ENCODE assay signal across 8 mouse cellular contexts in the genomic region with DNA sequence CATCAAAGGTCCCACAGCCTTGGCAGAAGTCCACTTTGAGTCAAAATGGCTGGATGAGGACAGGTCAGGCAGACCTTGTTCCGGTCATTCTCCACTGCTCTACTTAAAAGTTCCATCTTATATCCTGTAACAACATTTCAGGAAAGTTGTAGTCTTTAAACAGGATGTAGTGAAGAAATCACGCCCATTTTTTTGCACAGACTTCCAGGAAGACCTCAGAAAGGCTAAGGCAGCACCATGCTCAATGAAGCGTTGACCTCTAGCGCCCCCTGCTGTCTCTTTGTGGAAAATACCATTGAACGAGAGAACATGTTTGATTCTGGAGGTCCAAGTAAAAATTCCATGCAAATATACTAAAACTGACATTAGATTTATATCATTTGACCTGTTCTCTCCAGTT. TPM values are rescaled to one million over a fixed set of nuclear protein-coding genes. Genes with fewer than 3 reads are reported as not detected.
DNase-seq lines count a peak whose midpoint lies in the region; ATAC-seq and TF ChIP-seq lines count a peak whose summit lies in the region.

No protein-coding gene starts in this region.

- ATAC-seq in G1E (ENCODE audit: extremely low read depth, insufficient number of reproducible peaks, low FRiP score, poor library complexity, severe bottlenecking), result peak; percentile 15; the same call in 1 of the 2 replicates
- ATAC-seq in forebrain, embryonic 11.5 days (replicated peaks; ENCODE audit: low FRiP score), result peak; percentile 57; the same call in 1 of the 2 replicates
- ATAC-seq in lung, postnatal 0 days, result peak; percentile 45

- no peak overlapping the region for H3K27ac ChIP-seq in forebrain, embryonic 11.5 days (ENCODE audit: low read depth, low read length)
- no peak overlapping the region for H3K27ac ChIP-seq in lung, postnatal 0 days (ENCODE audit: low read length)

- no peaks in the 10 kb centered on the region for H3K36me3 ChIP-seq in G1E (replicated peaks)
- no peaks in the 10 kb centered on the region for H3K36me3 ChIP-seq in forebrain, embryonic 11.5 days (ENCODE audit: control insufficient read depth, insufficient read depth, low read length)
- no peaks in the 10 kb centered on the region for H3K36me3 ChIP-seq in lung, postnatal 0 days (ENCODE audit: insufficient read depth, low read length)

- intact Hi-C loops in heart, postnatal 36 days (cut with DNase I), result loop anchor here (1.0 to 10.0 kb wide), 6 partner anchors 53 to 549 kb away; partner anchors contain the start of genes Mcm3 and Tmem14a

- DNase-seq in G1E (ENCODE audit: low spot score), result peak; percentile 44
- DNase-seq in brain, embryonic 18.5 days (ENCODE audit: low read depth, low spot score), result peak; percentile 37
- DNase-seq in forebrain, embryonic 11.5 days (ENCODE audit: low spot score), result peak; percentile 87
- peak; percentile 73 to 80 for DNase-seq in heart, postnatal 36 days
- peak; percentile 55 to 87 for DNase-seq in layer of hippocampus, adult 18-20 months (ENCODE audit: low spot score in 2 of 2)
- peak; percentile 83 for DNase-seq in lung, postnatal 0 days (ENCODE audit: low spot score)
- peak; percentile 63 for DNase-seq in right cerebral cortex, postnatal 25 days
- DNase-seq in urinary bladder, postnatal 4 days (ENCODE audit: low spot score in 2 of 2), result peak; percentile 61 to 77

- peaks cover 22% of the 10 kb centered on the region for H3K27me3 ChIP-seq in G1E (ENCODE audit: insufficient read depth, low read length)
- no peaks in the 10 kb centered on the region for H3K27me3 ChIP-seq in forebrain, embryonic 11.5 days (ENCODE audit: control insufficient read depth, insufficient read depth, low read length)
- H3K27me3 ChIP-seq in lung, postnatal 0 days (replicated peaks; ENCODE audit: insufficient read depth, low read length), result no peaks in the 10 kb centered on the region

- H3K4me3 ChIP-seq in G1E (ENCODE audit: low read depth, low read length), result no peak overlapping the region
- H3K4me3 ChIP-seq in forebrain, embryonic 11.5 days (ENCODE audit: low read depth, low read length), result no peak overlapping the region
- no peak overlapping the region for H3K4me3 ChIP-seq in lung, postnatal 0 days (ENCODE audit: low read depth, low read length)

- no peak overlapping the region for H3K9ac ChIP-seq in forebrain, embryonic 11.5 days (ENCODE audit: low read length)
- H3K9ac ChIP-seq in lung, postnatal 0 days (replicated peaks; ENCODE audit: low read depth), result no peak overlapping the region

- peak; percentile 73 for TF ChIP-seq CTCF in G1E (IDR thresholded peaks at IDR 0.05; ENCODE audit: low read depth, low read length)
- TF ChIP-seq CTCF in lung, postnatal 0 days (IDR thresholded peaks at IDR 0.05), result peak; percentile 94

- 17% methylated on average over 5 of the region's 5 CpGs for WGBS in forebrain, embryonic 11.5 days
- WGBS in lung, postnatal 0 days, result 11% methylated on average over 5 of the region's 5 CpGs

- H3K9me3 ChIP-seq in G1E (replicated peaks), result no peaks in the 10 kb centered on the region
- no peaks in the 10 kb centered on the region for H3K9me3 ChIP-seq in forebrain, embryonic 11.5 days (ENCODE audit: control insufficient read depth, low read length)
- no peaks in the 10 kb centered on the region for H3K9me3 ChIP-seq in lung, postnatal 0 days (ENCODE audit: low read length)

- no peaks in the 10 kb centered on the region for H3K4me1 ChIP-seq in G1E (ENCODE audit: insufficient read depth, low read depth, low read length)
- H3K4me1 ChIP-seq in forebrain, embryonic 11.5 days (replicated peaks; ENCODE audit: control insufficient read depth, insufficient read depth, low read length), result no peaks in the 10 kb centered on the region
- H3K4me1 ChIP-seq in lung, postnatal 0 days (ENCODE audit: insufficient read depth, low read depth, low read length), result no peaks in the 10 kb centered on the region

- peak; percentile 57 for TF ChIP-seq EP300 in lung, postnatal 0 days (IDR thresholded peaks at IDR 0.05)

- H3K4me2 ChIP-seq in forebrain, embryonic 11.5 days (ENCODE audit: low read depth, low read length, severe bottlenecking), result no peak overlapping the region
- H3K4me2 ChIP-seq in lung, postnatal 0 days (replicated peaks; ENCODE audit: low read depth, low read length), result no peak overlapping the region

RNA-seq across cellular contexts. Expression of gene Tmem14a, which starts 56.6 kb away (rescaled TPM):
- total RNA-seq in G1E (2014; fragmentation: Nextera tagmentation) (1.7 and 3.5 TPM in 2 replicates), G1E (2017) (4.0 and 4.9 TPM in 2 replicates)
- 0.30 and 0.50 TPM in 2 replicates for polyA plus RNA-seq in G1E (2012)
- polyA plus RNA-seq in forebrain, embryonic 11.5 days (2014; fragmentation: Nextera tagmentation; extraction: Ambion mirVana), result 10.9 and 12.1 TPM in 2 replicates
- 1 to 10 TPM; 1.5 to 3.2 TPM for total RNA-seq in heart, postnatal 36 days (2021)
- 10 to 100 TPM; 30.9 to 31.7 TPM for total RNA-seq in layer of hippocampus, adult 18-20 months (2021)
- polyA plus RNA-seq in lung, postnatal 0 days (2015; fragmentation: Nextera tagmentation; extraction: Ambion mirVana), result 7.9 and 9.7 TPM in 2 replicates

Comparison
In these comparisons a context has a peak if more than half of its experiments do, and no peak if none do; other contexts are left out.
1. DNase-seq: peak in every context shown above with its lines; median percentile 87 in forebrain, embryonic 11.5 days; 83 in lung, postnatal 0 days; 76 in heart, postnatal 36 days; 71 in layer of hippocampus, adult 18-20 months; 69 in urinary bladder, postnatal 4 days; 63 in right cerebral cortex, postnatal 25 days; 44 in G1E; 37 in brain, embryonic 18.5 days.
2. RNA of gene Tmem14a, which starts 56.6 kb away (total RNA-seq): 30.9 to 31.7 TPM in layer of hippocampus, adult 18-20 months; 1.7 to 4.9 TPM in G1E and 1.5 to 3.2 TPM in heart, postnatal 36 days; every median in the first group is over 4 times any median in the second.
3. Peak in every context shown above with its lines, with median percentiles within 50 percentile points of each other: ATAC-seq.